Mouse (Mus musculus): ENCODE results near the gene Pcyt2. TPM values are rescaled to one million over a fixed set of nuclear protein-coding genes. Genes with fewer than 3 reads are reported as not detected.

The Pcyt2 gene
- 38.6 and 41.7 TPM in 2 replicates for total RNA-seq (2017)

- peak; percentile 94 for ATAC-seq (replicated peaks in 1 of 2; ENCODE audit: insufficient read depth in 1 of 2, low FRiP score in 2 of 2, low TSS enrichment in 1 of 2, low read depth in 1 of 2, poor library complexity in 2 of 2, severe bottlenecking in 2 of 2)
Measured at GRCm38 (mm10) chr11:120617519-120618112, at the start of gene Pcyt2. Gene Pcyt2, minus strand, starts transcription at chr11:120617936.

- no peak for ATAC-seq (replicated peaks in 1 of 2; ENCODE audit: insufficient read depth in 1 of 2, low FRiP score in 2 of 2, low TSS enrichment in 1 of 2, low read depth in 1 of 2, poor library complexity in 2 of 2, severe bottlenecking in 2 of 2)
Measured at GRCm38 (mm10) chr11:120666617-120667016, 48.9 kb upstream of the Pcyt2 start.

GRCm38 (mm10) chr11:120665406-120665805 lies 47.7 kb upstream of the Pcyt2 start:
- no peak for ATAC-seq (replicated peaks in 1 of 2; ENCODE audit: insufficient read depth in 1 of 2, low FRiP score in 2 of 2, low TSS enrichment in 1 of 2, low read depth in 1 of 2, poor library complexity in 2 of 2, severe bottlenecking in 2 of 2)

GRCm38 (mm10) chr11:120663714-120664113 lies 46.0 kb upstream of the Pcyt2 start:
- ATAC-seq (replicated peaks in 1 of 2; ENCODE audit: insufficient read depth in 1 of 2, low FRiP score in 2 of 2, low TSS enrichment in 1 of 2, low read depth in 1 of 2, poor library complexity in 2 of 2, severe bottlenecking in 2 of 2) = no peak

- ATAC-seq (replicated peaks in 1 of 2; ENCODE audit: insufficient read depth in 1 of 2, low FRiP score in 2 of 2, low TSS enrichment in 1 of 2, low read depth in 1 of 2, poor library complexity in 2 of 2, severe bottlenecking in 2 of 2) = no peak
Measured at GRCm38 (mm10) chr11:120662759-120663158, 45.0 kb upstream of the Pcyt2 start.

GRCm38 (mm10) chr11:120661076-120661460 lies 43.3 kb upstream of the Pcyt2 start, which contains the start of gene Notum:
Gene Notum, minus strand, starts transcription at chr11:120661175.
- ATAC-seq (replicated peaks in 1 of 2; ENCODE audit: insufficient read depth in 1 of 2, low FRiP score in 2 of 2, low TSS enrichment in 1 of 2, low read depth in 1 of 2, poor library complexity in 2 of 2, severe bottlenecking in 2 of 2) = no peak

GRCm38 (mm10) chr11:120660301-120661075 lies 42.8 kb upstream of the Pcyt2 start:
- ATAC-seq (replicated peaks in 1 of 2; ENCODE audit: insufficient read depth in 1 of 2, low FRiP score in 2 of 2, low TSS enrichment in 1 of 2, low read depth in 1 of 2, poor library complexity in 2 of 2, severe bottlenecking in 2 of 2) = no peak

GRCm38 (mm10) chr11:120659509-120660300 lies 42.0 kb upstream of the Pcyt2 start:
- 0 out of 4 replicates have a peak, but pooled peaks of 1 of the 2 experiments have one; percentile 11 for ATAC-seq (replicated peaks in 1 of 2; ENCODE audit: insufficient read depth in 1 of 2, low FRiP score in 2 of 2, low TSS enrichment in 1 of 2, low read depth in 1 of 2, poor library complexity in 2 of 2, severe bottlenecking in 2 of 2)

- peak; percentile 63 to 70; a peak in 2 of 4 replicates for ATAC-seq (replicated peaks in 1 of 2; ENCODE audit: insufficient read depth in 1 of 2, low FRiP score in 2 of 2, low TSS enrichment in 1 of 2, low read depth in 1 of 2, poor library complexity in 2 of 2, severe bottlenecking in 2 of 2)
Measured at GRCm38 (mm10) chr11:120658876-120659410, 41.2 kb upstream of the Pcyt2 start.

GRCm38 (mm10) chr11:120657301-120657700 lies 39.6 kb upstream of the Pcyt2 start:
- no peak for ATAC-seq (replicated peaks in 1 of 2; ENCODE audit: insufficient read depth in 1 of 2, low FRiP score in 2 of 2, low TSS enrichment in 1 of 2, low read depth in 1 of 2, poor library complexity in 2 of 2, severe bottlenecking in 2 of 2)

- no peak for ATAC-seq (replicated peaks in 1 of 2; ENCODE audit: insufficient read depth in 1 of 2, low FRiP score in 2 of 2, low TSS enrichment in 1 of 2, low read depth in 1 of 2, poor library complexity in 2 of 2, severe bottlenecking in 2 of 2)
Measured at GRCm38 (mm10) chr11:120654741-120655140, 37.0 kb upstream of the Pcyt2 start.

- no peak for ATAC-seq (replicated peaks in 1 of 2; ENCODE audit: insufficient read depth in 1 of 2, low FRiP score in 2 of 2, low TSS enrichment in 1 of 2, low read depth in 1 of 2, poor library complexity in 2 of 2, severe bottlenecking in 2 of 2)
Measured at GRCm38 (mm10) chr11:120651872-120652271, 34.1 kb upstream of the Pcyt2 start.

- no peak for ATAC-seq (replicated peaks in 1 of 2; ENCODE audit: insufficient read depth in 1 of 2, low FRiP score in 2 of 2, low TSS enrichment in 1 of 2, low read depth in 1 of 2, poor library complexity in 2 of 2, severe bottlenecking in 2 of 2)
Measured at GRCm38 (mm10) chr11:120648001-120648476, 30.3 kb upstream of the Pcyt2 start, which contains the start of gene Myadml2. Gene Myadml2, minus strand, starts transcription at chr11:120648158.

GRCm38 (mm10) chr11:120647047-120647830 lies 29.5 kb upstream of the Pcyt2 start:
- ATAC-seq (replicated peaks in 1 of 2; ENCODE audit: insufficient read depth in 1 of 2, low FRiP score in 2 of 2, low TSS enrichment in 1 of 2, low read depth in 1 of 2, poor library complexity in 2 of 2, severe bottlenecking in 2 of 2) = no peak

GRCm38 (mm10) chr11:120643601-120643987 lies 25.9 kb upstream of the Pcyt2 start, which contains the start of gene Pycr1:
Gene Pycr1, minus strand, starts transcription at chr11:120643769.
- peak; percentile 96 to 99 for ATAC-seq (replicated peaks in 1 of 2; ENCODE audit: insufficient read depth in 1 of 2, low FRiP score in 2 of 2, low TSS enrichment in 1 of 2, low read depth in 1 of 2, poor library complexity in 2 of 2, severe bottlenecking in 2 of 2)

GRCm38 (mm10) chr11:120642939-120643600 lies 25.3 kb upstream of the Pcyt2 start:
- peak in 1 of 2 experiments; percentile 33; a peak in 1 of 4 replicates for ATAC-seq (replicated peaks in 1 of 2; ENCODE audit: insufficient read depth in 1 of 2, low FRiP score in 2 of 2, low TSS enrichment in 1 of 2, low read depth in 1 of 2, poor library complexity in 2 of 2, severe bottlenecking in 2 of 2)

Data from hematopoietic stem cell, adult 5-6 weeks (primary cell).